Mouse (Mus musculus) kidney, adult 2 months (tissue): ENCODE measurements at regions not wholly inside any gene's neighbourhood (a gene's known extent, or its start where the extent isn't known, plus 50 kb on each side); places are given as distances from the start of the nearest gene placed in this dataset.

Experiments used
- CTCF ChIP-seq: fragments of 200-500 bp; conservative IDR thresholded peaks from 2 replicates; pipeline ENCODE4 v1.5.1; 2011; ENCODE audit warnings: low read depth, mild to moderate bottlenecking, control low read depth, low read length, moderate library complexity, mixed read lengths; ENCODE audit not compliant: insufficient read depth, insufficient read length
- POLR2A ChIP-seq: fragments of 200-500 bp; IDR thresholded peaks from one replicate; pipeline ENCODE4 v1.6.1; 2011; ENCODE audit warnings: low read depth, low read length, control low read depth

- TF ChIP-seq CTCF (no peak), POLR2A (no peak)
These were observed 614.2 kb upstream of the Id2 start for GRCm38 (mm10) chr12:25711186-25711585.
